Mouse (Mus musculus): ENCODE data around the gene Emx2. TPM values are rescaled to one million over a fixed set of nuclear protein-coding genes. Genes with fewer than 3 reads are reported as not detected.

Gene Emx2
- not detected in 2 replicates for total RNA-seq (2015)
- not detected in 2 replicates for total RNA-seq (2017)

DNA sequence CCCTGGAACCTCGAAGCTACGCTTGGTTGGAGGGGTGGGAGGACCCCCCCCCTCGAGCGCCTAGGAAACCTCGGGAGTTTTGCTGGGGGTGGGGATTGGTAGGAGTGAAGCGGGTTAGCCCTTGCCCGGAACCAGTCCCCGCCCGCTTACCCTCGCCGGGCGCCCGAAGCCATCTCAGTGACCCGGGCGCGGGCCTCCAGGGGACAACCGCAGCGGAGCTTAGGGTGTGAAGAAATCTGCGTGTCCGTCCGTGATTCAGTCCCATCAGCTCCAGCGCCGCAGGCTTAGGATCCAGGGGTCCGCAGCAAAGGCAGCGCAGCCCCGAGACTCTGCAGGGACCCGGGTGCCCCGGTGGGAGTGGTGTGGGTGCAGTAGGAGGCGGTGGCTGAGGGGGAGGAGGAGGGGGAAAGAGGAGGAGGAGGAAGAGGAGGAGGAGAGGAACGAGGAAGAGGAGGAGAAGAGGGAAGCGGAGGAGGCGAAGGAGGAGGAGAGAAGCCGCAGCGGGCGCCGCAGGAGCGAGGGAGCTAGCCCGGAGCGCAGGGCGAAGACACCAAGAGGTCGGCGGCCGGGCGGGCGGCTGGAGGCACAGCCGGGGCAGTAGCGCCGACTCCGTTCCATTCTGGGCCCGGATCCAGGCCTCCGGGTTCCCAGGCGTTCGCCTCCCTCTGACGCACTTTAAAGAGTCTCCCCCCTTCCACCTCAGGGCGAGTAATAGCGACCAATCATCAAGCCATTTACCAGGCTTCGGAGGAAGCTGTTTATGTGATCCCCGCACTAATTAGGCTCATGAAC, at the start of gene Emx2:
Gene Emx2 (plus strand): TSS at position 422 of the 792 bp plus-strand sequence.
- ATAC-seq (replicated peaks; ENCODE audit: poor library complexity) = peak; percentile 15; the same call in 1 of the 2 replicates

DNA sequence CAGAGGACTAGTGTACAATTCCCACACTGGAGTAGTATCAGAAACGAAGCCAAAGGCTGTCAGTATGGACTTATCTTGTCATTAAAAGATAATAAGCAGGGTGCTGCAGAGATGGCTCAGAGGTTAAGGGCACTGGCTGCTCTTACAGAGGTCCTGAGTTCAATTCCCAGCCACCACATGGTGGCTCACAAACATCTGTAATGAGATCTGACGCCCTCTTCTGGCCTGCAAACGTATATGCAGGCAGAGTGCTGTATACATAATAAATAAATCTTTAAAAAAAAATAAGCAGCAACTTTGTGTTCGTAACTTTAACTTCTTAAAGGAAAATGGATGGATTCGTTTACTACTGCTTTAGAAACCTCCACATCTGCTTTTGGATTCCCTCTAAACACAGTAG, 44.0 kb upstream of the Emx2 start:
- ATAC-seq (replicated peaks; ENCODE audit: poor library complexity) = no peak

DNA sequence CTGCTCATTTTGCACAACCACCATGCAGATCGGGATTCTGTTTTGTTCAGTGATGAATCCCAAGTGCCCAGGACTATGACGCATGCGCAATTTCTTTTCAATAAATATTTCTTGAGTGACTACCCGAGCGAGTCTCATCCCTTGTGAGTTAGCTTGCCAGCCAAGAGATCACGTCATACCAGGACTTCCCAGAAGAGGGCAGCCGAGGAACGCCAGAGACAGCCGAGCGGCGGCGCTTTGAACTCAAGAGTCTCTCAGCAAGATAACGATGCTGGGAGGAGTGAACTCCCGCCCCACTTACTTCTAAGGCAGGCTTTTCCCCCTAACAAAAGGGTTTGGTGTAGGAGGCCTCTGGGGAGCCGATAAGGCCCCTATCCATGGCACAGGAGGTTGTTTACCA, 40.1 kb upstream of the Emx2 start:
- ATAC-seq (replicated peaks; ENCODE audit: poor library complexity) = peak; percentile 97

DNA sequence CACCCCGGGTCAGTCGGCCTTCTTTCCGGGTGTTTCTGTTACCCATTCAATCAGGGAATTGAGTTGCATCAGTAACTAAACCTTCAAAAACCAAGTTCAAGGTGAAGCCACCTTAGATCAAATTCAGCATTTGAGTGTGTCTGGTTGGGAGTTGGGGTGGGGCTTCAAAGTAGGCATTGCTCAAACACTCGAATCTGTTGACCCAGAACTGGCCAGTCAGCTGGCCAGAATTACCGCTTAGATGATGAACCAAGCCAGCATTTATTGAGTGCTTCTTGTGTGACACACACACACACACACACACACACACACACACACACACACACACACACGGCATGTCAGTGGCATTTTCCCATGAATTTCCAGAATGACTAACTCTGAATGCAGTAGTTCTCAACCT, 39.5 kb upstream of the Emx2 start:
- no peak for ATAC-seq (replicated peaks; ENCODE audit: poor library complexity)

DNA sequence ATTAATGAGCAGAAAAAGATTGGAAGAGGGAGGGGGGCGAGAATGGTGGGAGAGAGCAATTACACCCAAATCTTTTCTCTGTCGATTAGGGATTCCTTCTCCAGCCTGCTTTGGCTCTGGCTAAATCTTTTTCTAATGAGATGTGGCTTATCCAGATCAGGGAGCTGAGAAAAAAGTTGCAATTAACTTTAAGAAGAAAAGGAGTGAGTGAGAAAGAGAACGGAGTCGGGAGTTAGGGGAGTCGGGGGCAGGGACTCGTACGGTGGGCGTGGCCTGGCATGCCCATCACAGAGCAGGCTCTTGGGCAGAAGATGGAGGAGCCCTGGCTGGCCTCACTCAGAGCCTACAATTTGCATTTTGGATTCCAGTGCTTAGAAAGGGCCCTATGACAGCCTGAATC, 35.8 kb upstream of the Emx2 start:
- no peak for ATAC-seq (replicated peaks; ENCODE audit: poor library complexity)

DNA sequence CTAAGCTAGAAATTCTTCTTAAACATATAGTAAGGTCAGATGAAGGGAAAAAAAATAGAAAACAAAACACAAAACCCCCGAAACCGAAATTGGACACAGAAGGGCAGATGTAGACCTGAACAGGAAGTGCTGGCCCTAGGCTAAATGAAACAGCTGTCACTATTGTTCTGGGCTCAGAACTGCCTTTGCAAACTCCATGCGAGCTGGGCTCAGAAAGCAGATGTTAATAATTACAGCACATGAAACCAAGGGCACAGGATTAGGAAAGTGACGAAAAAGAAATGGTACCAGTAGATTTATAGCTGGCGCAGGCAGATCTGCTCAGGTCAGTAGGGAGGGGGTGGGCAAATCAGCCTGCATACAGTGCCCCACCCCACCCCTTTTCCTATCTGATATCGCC, 34.5 kb upstream of the Emx2 start:
- no peak for ATAC-seq (replicated peaks; ENCODE audit: poor library complexity)

DNA sequence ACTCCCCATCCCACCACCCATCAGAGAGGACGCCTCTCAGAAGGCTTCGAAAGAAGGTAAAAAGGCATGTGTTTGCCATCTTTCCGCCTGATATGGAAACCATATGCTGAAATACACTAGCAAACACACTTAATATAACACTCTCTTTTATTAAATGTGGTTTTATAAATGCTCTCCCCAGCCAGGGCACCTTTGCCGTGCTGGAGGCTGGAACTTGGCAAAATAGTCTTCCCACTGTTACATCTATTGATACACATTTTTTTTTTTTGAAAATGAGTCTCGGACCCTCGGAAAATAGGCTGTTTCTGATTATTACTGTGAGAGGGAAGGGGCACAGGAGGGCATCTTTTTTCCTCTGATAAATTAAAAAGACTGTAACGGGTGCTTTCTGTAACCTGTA, 33.2 kb upstream of the Emx2 start:
- ATAC-seq (replicated peaks; ENCODE audit: poor library complexity) = no peak

DNA sequence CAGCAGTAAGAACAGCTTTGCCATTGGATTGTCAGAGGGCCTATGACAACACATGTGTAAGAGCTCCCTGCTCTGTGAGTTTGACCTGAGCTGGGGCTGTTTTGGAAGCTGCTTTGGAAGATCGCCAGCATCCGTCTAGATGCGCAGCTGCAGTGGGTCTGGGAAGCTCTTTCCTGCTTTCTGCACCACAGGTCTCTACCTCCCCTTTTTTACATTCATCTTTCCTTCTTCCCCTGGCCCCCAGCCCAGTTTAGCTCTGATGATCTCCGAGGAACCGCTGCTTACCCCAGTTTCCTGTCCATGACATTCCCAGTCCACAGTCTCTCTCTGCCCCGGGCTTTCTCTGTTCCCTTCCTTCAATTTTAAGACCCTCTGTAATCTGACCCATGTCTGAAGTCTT, 25.9 kb upstream of the Emx2 start:
- ATAC-seq (replicated peaks; ENCODE audit: poor library complexity) = no peak

DNA sequence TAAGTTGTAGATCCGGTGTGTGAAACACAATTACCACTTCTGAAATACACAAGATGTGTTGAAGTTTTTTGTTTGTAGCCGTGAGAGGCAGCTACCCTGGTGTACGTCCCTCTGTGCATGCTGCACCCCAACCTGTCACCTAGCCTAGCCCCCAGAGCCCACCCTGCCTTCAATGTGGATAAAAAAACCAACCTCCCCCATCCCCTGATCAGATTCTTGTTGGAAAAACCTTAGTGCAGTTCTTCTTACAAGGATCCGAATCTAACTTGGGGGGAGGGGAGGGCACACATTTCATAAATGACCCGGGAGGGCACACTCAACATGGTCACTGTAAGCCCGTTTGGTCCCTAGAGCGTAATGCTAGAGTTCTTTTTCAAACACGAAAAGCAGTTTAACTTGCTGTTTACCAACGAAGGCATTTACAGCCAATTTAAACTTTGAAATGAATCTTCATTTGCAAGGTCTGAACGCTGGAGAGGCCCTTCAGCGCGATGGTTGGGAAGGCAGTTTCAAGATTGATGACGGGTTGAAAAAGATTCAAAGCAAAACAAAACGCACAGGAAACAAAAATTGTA, 7.5 kb upstream of the Emx2 start:
- ATAC-seq (replicated peaks; ENCODE audit: poor library complexity) = no peak

DNA sequence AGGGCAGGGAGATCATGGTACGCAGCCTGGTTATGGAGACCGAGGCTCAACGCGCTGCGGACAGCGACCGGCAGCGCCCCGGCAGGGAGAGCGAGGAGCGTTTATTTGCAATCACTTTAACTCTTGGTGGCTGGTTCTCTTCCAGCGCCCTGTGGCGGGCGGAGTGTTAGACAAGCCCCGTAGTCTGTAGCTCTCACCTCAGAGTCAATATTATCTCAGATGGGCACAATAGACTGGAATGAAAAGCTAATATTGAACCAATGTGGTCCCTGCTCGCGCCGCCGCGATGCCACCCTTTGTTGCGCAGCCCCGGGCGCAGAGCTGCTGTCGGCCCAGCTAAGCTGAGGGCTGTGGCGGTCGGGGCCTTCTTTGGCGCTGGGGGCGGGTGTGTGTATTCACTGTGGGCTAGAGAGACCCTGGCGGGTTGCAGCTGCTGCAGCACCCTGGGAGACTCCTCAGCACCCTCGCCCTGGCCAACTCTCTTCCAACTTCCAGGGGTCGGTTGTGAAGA, 6.7 kb upstream of the Emx2 start:
- ATAC-seq (replicated peaks; ENCODE audit: poor library complexity) = no peak

DNA sequence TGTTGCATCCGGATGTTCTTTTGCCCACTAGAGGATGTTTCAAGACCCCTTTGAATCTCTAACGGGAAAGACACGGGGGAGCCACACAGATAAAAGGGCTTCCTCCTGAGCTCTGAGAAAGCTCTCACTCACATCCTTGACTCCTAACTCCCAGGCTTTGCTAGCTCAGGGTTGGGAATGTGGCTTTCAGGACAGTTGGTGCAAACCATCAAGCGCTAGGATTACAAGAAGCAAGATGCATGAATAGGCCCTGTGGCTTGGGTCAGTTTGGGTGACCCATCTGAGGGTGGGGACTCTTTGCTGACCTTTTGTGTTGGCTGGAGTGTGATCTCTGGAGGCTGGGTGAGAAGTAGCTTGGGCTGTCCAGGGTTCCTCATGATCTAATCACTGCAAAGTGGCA, 5.9 kb upstream of the Emx2 start:
- ATAC-seq (replicated peaks; ENCODE audit: poor library complexity) = no peak

DNA sequence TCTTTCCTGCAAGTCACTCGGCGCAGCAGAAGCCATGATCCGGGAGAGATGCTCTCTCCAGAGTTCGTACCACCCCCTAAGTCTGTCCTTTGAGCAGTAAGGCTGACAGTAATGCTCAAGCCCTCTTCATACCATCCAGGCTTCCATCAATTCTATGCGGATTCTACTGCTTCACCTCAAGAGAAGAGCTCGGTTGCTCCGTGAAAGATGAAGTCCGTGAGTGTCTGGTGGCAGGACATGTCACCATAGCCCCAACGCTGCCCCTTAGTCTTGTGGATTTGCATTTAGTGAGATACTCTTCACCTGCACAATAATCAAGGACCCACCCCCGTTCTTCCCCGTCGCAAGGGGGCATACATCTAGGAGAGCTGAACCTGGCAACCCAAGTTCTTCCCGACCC, 4.6 kb upstream of the Emx2 start:
- no peak for ATAC-seq (replicated peaks; ENCODE audit: poor library complexity)

DNA sequence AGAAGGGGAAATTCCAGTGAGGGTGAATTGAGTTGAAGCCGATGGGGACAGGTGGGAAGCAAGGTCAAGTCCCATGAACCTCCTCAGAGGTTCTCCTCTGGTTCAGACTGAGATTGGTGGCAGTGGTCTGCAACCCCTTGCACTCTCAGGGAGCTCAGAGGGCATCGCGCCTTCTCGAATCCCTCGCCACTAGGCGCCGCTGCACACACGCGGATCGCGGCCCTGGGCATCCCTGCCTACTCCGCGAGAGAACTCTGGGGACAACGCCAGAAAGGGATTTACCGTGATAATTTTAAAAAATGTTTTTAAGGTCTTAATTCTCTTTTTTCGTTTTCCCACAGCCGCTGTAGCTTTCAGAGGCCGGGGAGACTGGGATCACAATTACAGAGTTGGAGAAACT, 4.0 kb upstream of the Emx2 start:
- peak; percentile 75 for ATAC-seq (replicated peaks; ENCODE audit: poor library complexity)

DNA sequence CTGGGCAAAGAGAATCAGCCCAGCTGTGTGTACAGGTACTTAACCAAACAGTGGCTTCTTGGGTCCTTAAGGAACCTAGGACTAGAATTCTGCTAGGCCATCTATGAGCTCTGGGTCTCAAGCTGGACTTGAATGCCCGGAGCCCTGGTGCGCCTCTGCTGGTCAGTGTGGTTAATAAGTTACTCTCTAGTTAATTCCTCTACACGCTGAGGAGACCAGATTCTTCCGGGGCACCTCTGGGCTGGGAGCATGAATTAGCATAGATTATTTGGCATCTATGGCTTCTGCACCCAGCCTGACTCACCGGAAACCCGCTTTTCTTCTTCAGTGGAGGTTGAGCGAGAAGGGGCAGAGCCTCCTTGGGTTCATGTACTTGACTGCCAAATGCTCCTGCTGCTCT, 2.5 kb upstream of the Emx2 start:
- 0 out of 2 replicates have a peak, but pooled peaks have one; percentile 30 for ATAC-seq (replicated peaks; ENCODE audit: poor library complexity)

DNA sequence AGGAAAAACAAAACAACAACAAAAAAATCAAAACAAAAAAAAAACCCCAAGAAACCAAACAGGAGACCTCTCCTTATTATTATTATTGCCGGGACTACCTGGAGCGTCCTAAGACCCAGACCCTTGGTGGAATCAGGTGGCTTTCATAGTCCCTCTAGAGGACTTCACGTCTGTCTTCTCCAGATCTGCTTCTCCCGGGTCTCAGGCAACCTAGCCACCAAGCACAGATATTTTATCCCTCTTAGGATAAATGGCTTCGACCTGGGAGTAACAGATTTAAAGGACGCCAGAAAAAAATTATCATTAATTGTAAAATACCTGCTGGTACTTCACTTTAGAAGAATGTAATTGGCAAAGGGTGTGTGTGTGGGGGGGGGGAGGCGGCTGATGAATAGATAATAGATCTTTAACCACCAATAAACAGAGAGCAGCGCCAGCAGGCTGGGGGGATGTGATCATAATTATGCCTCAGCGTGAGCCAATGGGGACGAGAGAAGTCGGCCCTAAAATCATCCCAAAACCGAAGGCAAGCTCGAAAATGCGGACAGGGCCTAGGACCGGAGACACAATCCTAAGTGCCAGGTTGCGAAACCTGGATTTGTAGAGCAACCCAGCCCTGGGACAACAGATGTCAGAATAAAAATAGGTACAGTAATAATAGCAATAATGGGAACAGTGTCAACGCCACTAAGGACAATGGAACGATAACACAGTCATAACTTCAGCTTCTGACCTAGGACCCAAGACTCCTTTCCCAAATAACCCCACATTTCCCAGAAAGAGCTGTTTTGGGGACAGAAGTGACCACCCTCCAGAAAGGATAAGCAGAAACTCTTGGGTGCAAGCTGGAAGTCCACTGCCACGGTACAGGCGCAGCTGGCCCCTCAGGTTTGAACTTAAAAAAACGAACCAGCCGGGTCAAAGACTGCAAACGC, 894 bp upstream of the Emx2 start:
- no peak for ATAC-seq (replicated peaks; ENCODE audit: poor library complexity)

DNA sequence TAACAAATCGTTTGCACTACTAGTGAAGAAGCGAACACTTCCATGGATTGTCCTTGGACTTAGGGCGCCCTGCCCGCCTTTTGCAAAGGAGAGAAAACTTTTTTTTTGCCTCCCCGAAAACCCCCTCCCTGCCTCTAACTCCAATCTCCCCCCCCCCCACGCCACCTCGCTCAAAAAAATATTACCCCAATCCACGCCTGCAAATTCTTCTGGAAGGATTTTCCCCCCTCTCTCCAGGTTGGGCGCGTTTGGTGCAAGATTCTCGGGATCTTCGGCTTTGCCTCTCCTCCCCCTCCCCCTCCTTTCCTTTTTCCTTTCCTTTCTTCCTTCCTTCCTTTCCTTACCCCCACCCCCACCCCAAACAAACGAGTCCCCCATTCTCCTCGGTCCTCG, 567 bp downstream of the Emx2 start:
- ATAC-seq (replicated peaks; ENCODE audit: poor library complexity) = no peak

DNA sequence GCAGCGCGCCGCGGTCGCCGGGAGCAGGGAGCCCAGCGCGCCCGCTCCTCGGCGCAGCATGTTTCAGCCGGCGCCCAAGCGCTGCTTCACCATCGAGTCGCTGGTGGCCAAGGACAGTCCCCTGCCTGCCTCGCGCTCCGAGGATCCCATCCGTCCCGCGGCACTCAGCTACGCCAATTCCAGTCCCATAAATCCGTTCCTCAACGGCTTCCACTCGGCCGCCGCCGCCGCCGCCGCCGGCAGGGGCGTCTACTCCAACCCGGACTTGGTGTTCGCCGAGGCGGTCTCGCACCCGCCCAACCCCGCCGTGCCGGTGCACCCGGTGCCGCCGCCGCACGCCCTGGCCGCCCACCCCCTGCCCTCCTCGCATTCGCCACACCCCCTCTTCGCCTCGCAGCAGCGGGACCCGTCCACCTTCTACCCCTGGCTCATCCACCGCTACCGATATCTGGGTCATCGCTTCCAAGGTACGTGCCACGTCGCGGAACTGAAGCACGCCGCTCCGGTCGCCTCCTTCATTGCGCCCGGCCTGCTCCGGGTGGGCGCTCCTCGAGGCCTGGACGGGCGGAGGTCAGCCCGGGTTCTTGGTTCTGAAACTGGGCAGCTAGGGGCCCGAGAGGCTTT, 1.1 kb downstream of the Emx2 start:
- 0 out of 2 replicates have a peak, but pooled peaks have one; percentile 7 for ATAC-seq (replicated peaks; ENCODE audit: poor library complexity)

DNA sequence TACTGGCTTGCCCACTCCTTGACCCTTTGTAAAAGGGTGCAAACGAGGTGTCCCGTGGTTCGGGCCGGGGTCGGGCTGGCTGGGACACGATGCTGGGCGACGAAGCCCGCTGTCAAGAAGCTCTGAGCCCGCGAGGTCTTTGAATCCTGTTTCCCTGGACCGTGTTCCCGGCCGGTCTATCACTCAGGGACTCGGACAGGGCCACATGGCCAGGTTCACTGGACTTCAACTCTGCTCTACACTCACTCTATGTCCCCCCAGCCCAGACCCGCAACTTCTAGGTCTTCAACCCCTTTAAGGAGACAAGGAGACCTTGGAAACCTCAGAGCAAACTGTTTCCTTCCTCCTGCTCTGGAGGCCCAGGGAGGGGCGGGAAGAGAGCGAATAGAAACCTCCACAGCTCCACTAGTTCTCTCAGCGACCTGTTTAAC, 1.7 kb downstream of the Emx2 start:
- ATAC-seq (replicated peaks; ENCODE audit: poor library complexity) = no peak

DNA sequence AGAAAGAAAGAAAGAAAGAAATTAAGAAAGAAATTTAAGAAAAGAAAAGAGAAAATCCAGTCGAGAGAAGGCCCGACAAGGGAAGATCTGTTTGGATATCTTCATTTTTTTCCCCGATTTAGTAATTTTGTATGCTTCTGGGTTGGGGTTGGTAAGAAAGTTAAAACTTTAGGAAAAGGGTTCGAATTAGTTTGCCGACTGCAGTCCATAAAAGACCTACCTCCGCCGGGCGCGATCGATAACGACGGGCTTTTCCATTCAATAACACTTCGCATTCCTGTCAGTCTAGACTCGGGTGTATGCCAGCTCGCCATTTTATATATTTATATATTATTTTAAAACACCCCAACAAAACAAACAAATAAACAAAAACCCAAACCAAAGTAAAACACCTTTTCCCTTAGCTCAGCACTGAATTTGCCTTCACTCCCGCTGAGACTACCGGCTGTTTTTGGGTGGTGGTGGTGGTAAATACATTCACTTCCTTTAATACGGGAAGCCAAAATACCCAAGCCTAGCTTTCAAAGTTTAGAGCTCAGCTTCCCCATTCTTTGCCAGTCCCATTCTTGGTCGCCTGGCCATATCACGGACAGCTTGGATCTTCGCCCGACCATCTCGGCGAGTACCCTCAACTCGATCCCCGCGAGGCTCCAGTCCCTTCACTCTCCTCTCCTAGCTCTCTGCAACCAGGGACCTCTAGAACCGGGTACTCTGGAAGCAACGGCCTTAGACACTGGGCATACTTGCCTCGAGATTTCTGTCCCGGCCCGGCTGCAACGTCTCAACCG, 2.4 kb downstream of the Emx2 start:
- ATAC-seq (replicated peaks; ENCODE audit: poor library complexity) = peak; percentile 15; the same call in 1 of the 2 replicates

All from megakaryocyte progenitor cell, adult 5-6 weeks (primary cell).